Mouse (Mus musculus) heart, postnatal 0 days (tissue): ENCODE results near the gene Nr0b2. TPM values are rescaled to one million over a fixed set of nuclear protein-coding genes. Genes with fewer than 3 reads are reported as not detected.
A peak's percentile ranks its signal among the peaks of the same experiment; 100 is the strongest.

Experiments used
- ATAC-seq: fragments of 200-750 bp; cut with Nextera tagmentation; 2 replicates; pipeline ENCODE4 v1.8.0; 2017; ENCODE audit warnings: low read depth, moderate number of reproducible peaks, moderate library complexity; ENCODE audit not compliant: insufficient read depth
- DNase-seq: peaks from one replicate; pipeline ENCODE4 v3.0.0-alpha.2; 2016; ENCODE audit warnings: low spot score
- H3K27ac ChIP-seq: fragments of 300-500 bp; sonication (generic); 2 replicates; pipeline ENCODE4 v1.5.1; 2014; ENCODE audit warnings: low read depth, mild to moderate bottlenecking
- H3K27me3 ChIP-seq: fragments of 300-500 bp; sonication (generic); 2 replicates; pipeline ENCODE4 v1.6.1; 2014; ENCODE audit warnings: low read length, mixed read lengths; ENCODE audit not compliant: control insufficient read depth, insufficient read depth
- H3K36me3 ChIP-seq: fragments of 300-500 bp; sonication (generic); replicated peaks from 2 replicates; pipeline ENCODE4 v1.6.1; 2014; ENCODE audit warnings: low read length, mixed read lengths; ENCODE audit not compliant: control insufficient read depth, insufficient read depth
- H3K4me1 ChIP-seq: fragments of 300-500 bp; sonication (generic); 2 replicates; pipeline ENCODE4 v1.6.1; 2014; ENCODE audit warnings: antibody characterized with exemption; ENCODE audit not compliant: control insufficient read depth, insufficient read depth
- H3K4me2 ChIP-seq: fragments of 300-500 bp; sonication (generic); 2 replicates; pipeline ENCODE4 v1.6.1; 2014; ENCODE audit warnings: low read depth, mild to moderate bottlenecking, low read length, moderate library complexity
- H3K4me3 ChIP-seq: fragments of 300-500 bp; sonication (generic); 2 replicates; pipeline ENCODE4 v1.5.1; 2014; ENCODE audit warnings: low read depth, low read length
- H3K9ac ChIP-seq: fragments of 300-500 bp; sonication (generic); replicated peaks from 2 replicates; pipeline ENCODE4 v1.6.1; 2014; ENCODE audit warnings: low read depth, low read length, mixed read lengths
- H3K9me3 ChIP-seq: fragments of 300-500 bp; sonication (generic); replicated peaks from 2 replicates; pipeline ENCODE4 v1.6.1; 2016; ENCODE audit warnings: low read length; ENCODE audit not compliant: control insufficient read depth
- CTCF ChIP-seq: IDR thresholded peaks from 2 replicates; pipeline ENCODE4 v1.5.1; 2016; ENCODE audit warnings: antibody characterized with exemption, control low read depth, low read depth
- EP300 ChIP-seq: IDR thresholded peaks from 2 replicates; pipeline ENCODE4 v1.6.1; 2016; ENCODE audit warnings: antibody characterized with exemption, low read depth
- WGBS: fragments of 180-500 bp; shearing (Covaris S2); extraction: QIAGEN DNeasy Blood & Tissue Kit; methylation state at CpG from one replicate; pipeline ENCODE4 v1.1.7; 2014; 5-methylcytosine and 5-hydroxymethylcytosine counted together
- polyA plus RNA-seq: library from polyadenylated mRNA; unstranded; fragments of >200 nt; fragmentation: Nextera tagmentation; extraction: Ambion mirVana; gene quantifications from 2 replicates; pipeline ENCODE4 v1.2.1, GENCODE M21; 2015
- total RNA-seq: library from RNA; depleted of rRNA; stranded (reverse); fragments of >200 nt; gene quantifications from 2 replicates; pipeline ENCODE4 v1.2.3, GENCODE M21; 2014; ENCODE audit warnings: low replicate concordance

Gene Nr0b2
- total and polyA plus RNA-seq, 2 experiments from 2014 or later: 32.2 to 36.4 TPM

DNA sequence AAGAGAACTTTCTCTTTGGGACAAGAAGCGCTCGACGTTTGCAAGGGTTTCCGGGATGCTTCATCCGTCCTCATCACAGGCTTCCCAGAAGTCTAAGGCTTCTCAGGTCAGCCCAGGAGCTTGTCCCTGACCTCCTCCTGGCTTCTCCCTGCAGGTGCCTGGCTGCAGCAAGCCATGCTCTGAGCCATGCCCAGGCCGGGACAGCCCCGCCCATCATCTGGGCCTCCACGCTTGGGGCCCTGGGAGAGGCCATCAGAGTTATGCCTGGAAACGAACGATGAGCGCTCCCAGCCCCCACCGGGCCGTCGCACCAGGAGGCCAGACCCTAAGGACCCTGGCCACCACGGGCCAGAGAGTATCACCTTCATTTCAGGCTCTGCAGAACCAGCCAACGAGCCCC, 25.4 kb upstream of the Nr0b2 start:
- Histone ChIP-seq H3K9me3 (no peaks in the 10 kb centered on the region), H3K4me1 (no peaks in the 10 kb centered on the region), H3K4me2 (no peak overlapping the region), H3K27ac (no peak overlapping the region), H3K36me3 (peaks cover 29% of the 10 kb centered on the region), H3K4me3 (no peak overlapping the region), H3K9ac (no peak overlapping the region), H3K27me3 (no peaks in the 10 kb centered on the region)
- ATAC-seq: no peak
- WGBS: 70% methylated on average over 16 of the region's 16 CpGs
- DNase-seq: no peak
- TF ChIP-seq CTCF: no peak
- TF ChIP-seq EP300: no peak

DNA sequence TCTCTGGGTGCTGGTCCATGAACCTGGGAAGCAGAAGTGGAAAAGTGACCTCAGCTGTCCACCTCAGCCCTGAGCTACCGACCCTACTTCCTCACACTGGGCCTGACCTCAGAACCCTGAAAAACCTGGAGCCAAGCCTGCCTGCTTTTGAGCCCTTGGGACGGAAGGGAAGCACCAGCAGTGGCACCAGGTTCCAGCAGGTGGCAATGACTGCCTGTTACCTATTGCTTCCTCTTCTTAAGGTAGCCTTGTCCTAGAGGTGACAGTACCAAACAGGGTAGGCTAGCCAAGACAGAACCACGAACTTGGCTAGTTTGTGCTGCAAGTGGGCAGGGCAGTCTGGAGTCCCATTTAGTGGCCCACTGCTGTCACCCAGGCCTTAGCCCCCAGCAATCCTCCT, 20.4 kb upstream of the Nr0b2 start:
- H3K9ac ChIP-seq: no peak overlapping the region
- no peak overlapping the region for H3K27ac ChIP-seq
- no peaks in the 10 kb centered on the region for H3K9me3 ChIP-seq
- no peak overlapping the region for H3K4me3 ChIP-seq
- TF ChIP-seq CTCF (no peak), EP300 (no peak)
- peaks cover 72% of the 10 kb centered on the region for H3K36me3 ChIP-seq
- ATAC-seq: no peak
- H3K4me1 ChIP-seq: no peaks in the 10 kb centered on the region
- no peak overlapping the region for H3K4me2 ChIP-seq
- no peak for DNase-seq
- no peaks in the 10 kb centered on the region for H3K27me3 ChIP-seq
- WGBS: 77% methylated on average over 3 of the region's 3 CpGs

DNA sequence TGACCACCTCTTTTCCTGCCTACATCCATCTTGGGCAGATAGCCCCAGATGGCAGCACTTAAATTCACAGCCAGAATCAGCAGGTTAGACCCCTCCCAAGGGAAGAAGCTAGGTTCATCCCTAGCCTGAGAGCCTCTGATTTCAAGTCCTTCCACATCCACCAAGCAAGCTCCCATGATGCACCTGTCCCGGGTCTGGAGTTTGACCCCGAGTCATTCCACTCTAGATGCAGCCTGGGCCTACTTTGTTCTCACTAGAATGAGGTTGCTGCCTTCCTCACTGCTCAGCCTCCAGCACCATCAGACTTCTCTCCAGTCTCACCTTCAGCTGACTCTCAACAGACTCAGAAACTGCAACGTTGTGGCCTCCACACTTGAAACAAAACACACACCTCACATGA, 17.1 kb upstream of the Nr0b2 start:
- Histone ChIP-seq H3K27ac (no peak overlapping the region), H3K27me3 (no peaks in the 10 kb centered on the region), H3K4me2 (no peak overlapping the region), H3K9ac (no peak overlapping the region), H3K4me1 (no peaks in the 10 kb centered on the region), H3K36me3 (peaks cover 87% of the 10 kb centered on the region), H3K4me3 (no peak overlapping the region), H3K9me3 (no peaks in the 10 kb centered on the region)
- TF ChIP-seq EP300: no peak
- no peak for TF ChIP-seq CTCF
- no peak for DNase-seq
- ATAC-seq: no peak
- WGBS: 69% methylated on average over 3 of the region's 3 CpGs

DNA sequence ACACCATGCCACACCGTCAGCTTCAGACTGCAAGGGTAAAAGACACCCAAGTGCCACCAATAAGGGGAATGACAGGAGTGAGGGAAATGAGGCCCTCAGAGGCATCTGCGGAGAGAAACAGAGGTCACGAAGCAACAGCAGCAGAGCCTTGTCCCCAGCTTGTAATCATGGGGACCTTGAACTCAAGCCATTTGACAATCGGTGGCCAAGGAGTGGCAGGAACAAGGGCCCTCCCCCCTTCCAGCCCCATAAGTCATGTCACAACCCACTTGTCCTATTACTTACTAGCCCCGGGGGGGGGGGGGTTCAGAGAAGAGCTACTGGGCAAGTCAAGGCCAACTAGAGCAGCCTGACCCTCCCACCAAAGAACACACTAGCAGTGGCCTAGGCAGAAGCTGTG, 16.5 kb upstream of the Nr0b2 start:
- H3K4me2 ChIP-seq: no peak overlapping the region
- H3K27ac ChIP-seq: no peak overlapping the region
- no peaks in the 10 kb centered on the region for H3K9me3 ChIP-seq
- no peaks in the 10 kb centered on the region for H3K27me3 ChIP-seq
- H3K9ac ChIP-seq: no peak overlapping the region
- 86% methylated on average over 5 of the region's 5 CpGs for WGBS
- no peak for ATAC-seq
- DNase-seq: no peak
- H3K36me3 ChIP-seq: peaks cover 87% of the 10 kb centered on the region
- no peak for TF ChIP-seq EP300
- no peaks in the 10 kb centered on the region for H3K4me1 ChIP-seq
- no peak overlapping the region for H3K4me3 ChIP-seq

DNA sequence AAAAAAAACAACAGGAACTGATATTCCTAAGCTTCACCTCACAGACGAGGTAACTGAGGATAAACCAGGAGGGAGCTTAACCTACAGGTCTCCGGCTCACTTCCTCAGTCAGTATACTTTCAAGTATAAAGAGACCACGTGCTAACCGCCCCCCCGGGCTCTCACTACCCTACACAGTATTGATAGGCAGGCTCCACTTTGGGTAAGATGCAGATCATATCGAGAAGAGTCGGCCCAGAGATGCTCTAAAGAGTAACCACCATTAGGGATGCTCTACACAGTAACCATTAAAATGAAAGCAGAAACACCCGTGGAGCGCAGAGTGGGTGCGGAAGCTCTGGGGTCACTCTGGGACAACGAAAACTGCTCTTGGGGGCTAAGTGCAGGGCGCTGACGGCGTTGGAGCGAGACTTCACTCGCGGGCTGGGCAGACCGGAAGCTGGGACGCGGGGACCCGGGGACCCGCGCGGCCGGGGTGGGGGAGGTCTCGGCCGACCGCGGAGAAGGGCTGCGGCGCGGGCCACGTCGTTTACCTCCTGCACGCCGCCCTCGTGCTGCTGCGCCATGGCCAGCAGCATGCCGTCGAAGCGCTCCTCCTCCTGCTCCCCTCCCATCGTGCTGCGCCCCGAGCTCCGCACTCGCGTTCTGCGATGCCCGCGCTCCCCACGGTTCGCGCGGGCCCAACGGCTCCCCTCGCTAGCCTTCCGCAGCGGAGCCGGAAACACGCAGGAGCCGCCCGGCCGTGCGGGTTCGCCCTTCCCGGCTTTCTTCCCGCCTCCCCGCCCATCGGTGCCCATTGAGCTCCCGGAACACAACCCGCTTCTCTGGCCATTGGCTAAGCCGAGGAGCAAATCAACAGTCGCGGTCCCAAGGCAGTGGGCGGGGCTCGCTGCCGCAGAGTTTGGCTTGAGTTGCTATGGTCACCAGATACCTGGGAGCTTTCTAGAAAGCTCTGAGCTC, 7.6 kb upstream of the Nr0b2 start, which contains the start of gene Nudc:
TSS of gene Nudc (minus strand) at position 725 of the 960 bp plus-strand sequence.
- H3K36me3 ChIP-seq: peaks cover 23% of the 10 kb centered on the region; the same call in 1 of the 2 replicates
- H3K27me3 ChIP-seq: no peaks in the 10 kb centered on the region
- peak within 1 kb of the TSS; percentile 97 for H3K4me2 ChIP-seq
- under 1% methylated on average over 63 of the region's 77 CpGs for WGBS
- peaks cover 9% of the 10 kb centered on the region for H3K4me1 ChIP-seq
- no peaks in the 10 kb centered on the region for H3K9me3 ChIP-seq
- H3K27ac ChIP-seq: peak within 1 kb of the TSS; percentile 61
- H3K4me3 ChIP-seq: peak within 1 kb of the TSS; percentile 99
- ATAC-seq (peak; percentile 100), DNase-seq (peak; percentile 97)
- H3K9ac ChIP-seq: peak within 1 kb of the TSS; percentile 93
- no peak for TF ChIP-seq CTCF
- TF ChIP-seq EP300: no peak
